Mouse (Mus musculus): ENCODE data around the gene Rlbp1.

DNA sequence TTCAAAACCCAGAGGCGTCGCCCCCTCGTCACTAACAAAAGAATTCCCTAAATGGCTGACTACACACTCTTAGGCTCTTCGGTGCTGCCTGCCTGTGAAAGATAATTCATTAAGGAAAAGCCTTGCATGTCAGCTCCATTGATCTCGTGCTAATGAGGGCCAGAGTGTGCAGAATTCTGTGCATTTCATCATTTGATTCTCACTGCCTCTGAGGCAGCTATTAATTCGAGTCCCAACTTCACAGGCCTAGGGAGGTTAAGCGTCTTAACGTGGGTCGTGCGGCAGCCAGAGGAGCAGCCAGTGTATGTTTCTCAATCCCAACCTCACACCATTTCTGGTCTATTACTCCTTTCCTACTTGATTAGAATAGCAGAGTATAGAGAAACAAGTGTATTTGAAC lies 55.7 kb downstream of the Rlbp1 start:
- TF ChIP-seq POLR2A (IDR thresholded peaks at IDR 0.05; ENCODE audit: insufficient read depth, low read length) (no peak), EP300 (IDR thresholded peaks at IDR 0.05; ENCODE audit: insufficient read depth, low read depth, low read length) (no peak), CTCF (IDR thresholded peaks at IDR 0.05; ENCODE audit: low read depth, low read length) (no peak)
